Mouse (Mus musculus): ENCODE data around the gene Spryd4. TPM values are rescaled to one million over a fixed set of nuclear protein-coding genes. Genes with fewer than 3 reads are reported as not detected.

Spryd4 gene
- polyA plus RNA-seq, 1 experiment from 2014 or later, result 41.4 TPM

GRCm38 (mm10) chr10:128231697-128232419 lies 20.3 kb upstream of the Spryd4 start, which contains the start of gene Timeless:
Timeless (plus strand) TSS chr10:128232065.
- Histone ChIP-seq H3K4me2 (peak within 1 kb of the TSS; percentile 70), H3K4me3 (ENCODE audit: low read depth, low read length) (peak within 1 kb of the TSS; percentile 83), H3K9me3 (replicated peaks; ENCODE audit: control insufficient read depth, low read length) (no peaks in the 10 kb centered on the region), H3K27me3 (ENCODE audit: control insufficient read depth, insufficient read depth, low read length) (no peaks in the 10 kb centered on the region), H3K36me3 (ENCODE audit: control insufficient read depth, insufficient read depth, low read length) (no peaks in the 10 kb centered on the region), H3K27ac (ENCODE audit: low read depth, low read length) (peak within 1 kb of the TSS; percentile 88), H3K4me1 (ENCODE audit: control insufficient read depth, insufficient read depth, low read length) (peaks cover 9% of the 10 kb centered on the region), H3K9ac (ENCODE audit: low read depth, low read length) (peak within 1 kb of the TSS; percentile 95)
- ATAC-seq (replicated peaks; ENCODE audit: insufficient number of reproducible peaks, low FRiP score, low TSS enrichment), result peak; percentile 92
- under 1% methylated on average over 55 of the region's 58 CpGs for WGBS (ENCODE audit: insufficient replicate concordance)

DNA sequence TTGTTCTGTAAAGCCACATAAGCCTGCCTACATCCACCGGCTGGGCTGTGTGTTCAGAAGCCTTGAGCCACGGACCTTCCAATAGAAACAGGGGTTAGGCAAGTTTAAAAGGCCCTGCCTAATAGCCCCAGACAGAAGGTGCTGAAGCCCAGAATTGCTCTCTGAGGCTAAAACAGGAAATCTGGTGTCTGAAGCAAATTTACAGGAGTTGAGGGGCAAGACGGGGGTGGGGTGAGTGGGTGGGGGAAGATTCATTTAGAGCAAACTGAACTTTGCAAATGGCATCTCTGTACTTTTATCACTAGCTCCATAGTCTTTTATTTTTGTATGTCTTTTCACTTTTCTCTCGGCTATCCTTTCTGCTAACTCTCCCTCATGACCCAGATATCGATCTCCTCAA lies 19.5 kb upstream of the Spryd4 start:
- H3K4me1 ChIP-seq (ENCODE audit: control insufficient read depth, insufficient read depth, low read length), result peaks cover 9% of the 10 kb centered on the region
- peak overlapping the region; percentile 83 for H3K4me3 ChIP-seq (ENCODE audit: low read depth, low read length)
- H3K27ac ChIP-seq (ENCODE audit: low read depth, low read length), result peak overlapping the region; percentile 88
- no peaks in the 10 kb centered on the region for H3K9me3 ChIP-seq (replicated peaks; ENCODE audit: control insufficient read depth, low read length)
- WGBS (ENCODE audit: insufficient replicate concordance), result 20% methylated on average over 5 of the region's 5 CpGs
- peak overlapping the region; percentile 95 for H3K9ac ChIP-seq (ENCODE audit: low read depth, low read length)
- H3K36me3 ChIP-seq (ENCODE audit: control insufficient read depth, insufficient read depth, low read length), result no peaks in the 10 kb centered on the region
- H3K4me2 ChIP-seq, result peak overlapping the region; percentile 70
- no peak for ATAC-seq (replicated peaks; ENCODE audit: insufficient number of reproducible peaks, low FRiP score, low TSS enrichment)
- no peaks in the 10 kb centered on the region for H3K27me3 ChIP-seq (ENCODE audit: control insufficient read depth, insufficient read depth, low read length)

GRCm38 (mm10) chr10:128230582-128230981 lies 19.0 kb upstream of the Spryd4 start:
- Histone ChIP-seq H3K4me1 (ENCODE audit: control insufficient read depth, insufficient read depth, low read length) (peaks cover 9% of the 10 kb centered on the region), H3K9me3 (replicated peaks; ENCODE audit: control insufficient read depth, low read length) (no peaks in the 10 kb centered on the region), H3K4me2 (no peak overlapping the region; the same call in 1 of the 2 replicates), H3K9ac (ENCODE audit: low read depth, low read length) (0 out of 2 replicates have a peak overlapping the region, but pooled peaks have one; percentile 95), H3K4me3 (ENCODE audit: low read depth, low read length) (no peak overlapping the region), H3K27me3 (ENCODE audit: control insufficient read depth, insufficient read depth, low read length) (no peaks in the 10 kb centered on the region), H3K36me3 (ENCODE audit: control insufficient read depth, insufficient read depth, low read length) (no peaks in the 10 kb centered on the region), H3K27ac (ENCODE audit: low read depth, low read length) (no peak overlapping the region)
- no peak for ATAC-seq (replicated peaks; ENCODE audit: insufficient number of reproducible peaks, low FRiP score, low TSS enrichment)
- 83% methylated on average over 12 of the region's 12 CpGs for WGBS (ENCODE audit: insufficient replicate concordance)

- H3K4me2 ChIP-seq, result no peak overlapping the region
- H3K9me3 ChIP-seq (replicated peaks; ENCODE audit: control insufficient read depth, low read length), result no peaks in the 10 kb centered on the region
- H3K36me3 ChIP-seq (ENCODE audit: control insufficient read depth, insufficient read depth, low read length), result no peaks in the 10 kb centered on the region
- H3K27me3 ChIP-seq (ENCODE audit: control insufficient read depth, insufficient read depth, low read length), result no peaks in the 10 kb centered on the region
- H3K9ac ChIP-seq (ENCODE audit: low read depth, low read length), result no peak overlapping the region
- no peak for ATAC-seq (replicated peaks; ENCODE audit: insufficient number of reproducible peaks, low FRiP score, low TSS enrichment)
- H3K4me3 ChIP-seq (ENCODE audit: low read depth, low read length), result no peak overlapping the region
- peaks cover 10% of the 10 kb centered on the region; the same call in 1 of the 2 replicates for H3K4me1 ChIP-seq (ENCODE audit: control insufficient read depth, insufficient read depth, low read length)
- WGBS (ENCODE audit: insufficient replicate concordance), result 89% methylated on average over 8 of the region's 8 CpGs
- H3K27ac ChIP-seq (ENCODE audit: low read depth, low read length), result no peak overlapping the region
These were observed 16.4 kb upstream of the Spryd4 start for GRCm38 (mm10) chr10:128228009-128228408.

DNA sequence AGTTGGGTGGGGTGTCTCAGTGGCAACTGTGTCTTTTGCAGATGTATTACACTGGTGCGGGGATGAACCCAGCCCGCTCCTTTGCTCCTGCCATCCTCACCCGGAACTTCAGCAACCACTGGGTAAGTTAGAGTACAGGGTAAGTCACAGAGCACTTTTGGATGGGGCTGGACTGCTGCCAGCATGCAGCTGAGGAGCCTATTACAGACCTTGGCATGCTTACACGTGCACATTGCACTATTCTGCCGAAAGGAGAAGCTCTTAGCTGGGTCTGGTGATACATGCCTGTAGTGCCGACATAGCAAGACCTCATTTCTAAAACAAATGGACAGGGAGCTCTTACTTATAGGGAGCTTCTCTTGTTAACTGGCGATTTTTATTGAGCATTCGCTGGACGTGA lies 16.0 kb upstream of the Spryd4 start:
- no peak for ATAC-seq (replicated peaks; ENCODE audit: insufficient number of reproducible peaks, low FRiP score, low TSS enrichment)
- no peak overlapping the region for H3K27ac ChIP-seq (ENCODE audit: low read depth, low read length)
- H3K27me3 ChIP-seq (ENCODE audit: control insufficient read depth, insufficient read depth, low read length), result no peaks in the 10 kb centered on the region
- no peaks in the 10 kb centered on the region for H3K36me3 ChIP-seq (ENCODE audit: control insufficient read depth, insufficient read depth, low read length)
- H3K4me1 ChIP-seq (ENCODE audit: control insufficient read depth, insufficient read depth, low read length), result peaks cover 10% of the 10 kb centered on the region; the same call in 1 of the 2 replicates
- no peak overlapping the region for H3K4me3 ChIP-seq (ENCODE audit: low read depth, low read length)
- H3K9me3 ChIP-seq (replicated peaks; ENCODE audit: control insufficient read depth, low read length), result no peaks in the 10 kb centered on the region
- 75% methylated on average over 9 of the region's 9 CpGs for WGBS (ENCODE audit: insufficient replicate concordance)
- H3K9ac ChIP-seq (ENCODE audit: low read depth, low read length), result no peak overlapping the region
- no peak overlapping the region for H3K4me2 ChIP-seq

DNA sequence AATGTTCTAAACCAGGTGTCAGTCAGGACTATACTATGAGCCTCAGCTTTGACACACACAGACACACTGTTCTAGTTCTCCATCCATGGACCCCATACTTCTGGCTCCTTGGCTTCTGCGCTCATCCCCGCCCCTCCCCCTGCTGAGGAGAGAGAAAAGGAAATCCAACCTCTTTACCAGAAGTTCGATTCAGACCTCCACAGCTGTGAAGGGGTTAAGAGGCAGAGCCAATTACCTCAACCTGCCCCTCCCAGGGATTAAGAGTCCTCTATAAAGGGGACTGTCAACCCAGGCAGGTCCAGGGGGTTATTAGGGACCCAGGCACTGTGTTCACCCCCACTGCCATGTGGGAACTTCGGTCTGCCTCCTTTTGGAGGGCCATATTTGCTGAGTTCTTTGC lies 13.9 kb upstream of the Spryd4 start, which contains the start of gene Mip:
Mip (plus strand) TSS at position 301 of the 400 bp plus-strand sequence.
- Histone ChIP-seq H3K4me3 (ENCODE audit: low read depth, low read length) (no peak within 1 kb of the TSS), H3K9me3 (replicated peaks; ENCODE audit: control insufficient read depth, low read length) (no peaks in the 10 kb centered on the region), H3K4me2 (no peak within 1 kb of the TSS), H3K36me3 (ENCODE audit: control insufficient read depth, insufficient read depth, low read length) (no peaks in the 10 kb centered on the region), H3K27ac (ENCODE audit: low read depth, low read length) (no peak within 1 kb of the TSS), H3K4me1 (ENCODE audit: control insufficient read depth, insufficient read depth, low read length) (peaks cover 4% of the 10 kb centered on the region; the same call in 1 of the 2 replicates), H3K27me3 (ENCODE audit: control insufficient read depth, insufficient read depth, low read length) (no peaks in the 10 kb centered on the region), H3K9ac (ENCODE audit: low read depth, low read length) (no peak within 1 kb of the TSS)
- 51% methylated on average over 4 of the region's 4 CpGs for WGBS (ENCODE audit: insufficient replicate concordance)
- ATAC-seq (replicated peaks; ENCODE audit: insufficient number of reproducible peaks, low FRiP score, low TSS enrichment), result no peak

GRCm38 (mm10) chr10:128225064-128225463 lies 13.5 kb upstream of the Spryd4 start:
- no peak for ATAC-seq (replicated peaks; ENCODE audit: insufficient number of reproducible peaks, low FRiP score, low TSS enrichment)
- no peaks in the 10 kb centered on the region for H3K9me3 ChIP-seq (replicated peaks; ENCODE audit: control insufficient read depth, low read length)
- H3K4me1 ChIP-seq (ENCODE audit: control insufficient read depth, insufficient read depth, low read length), result peaks cover 4% of the 10 kb centered on the region; the same call in 1 of the 2 replicates
- 42% methylated on average over 5 of the region's 5 CpGs for whole genome bisulfite sequencing (ENCODE audit: insufficient replicate concordance)
- H3K4me2 ChIP-seq, result no peak overlapping the region
- H3K27me3 ChIP-seq (ENCODE audit: control insufficient read depth, insufficient read depth, low read length), result no peaks in the 10 kb centered on the region
- no peak overlapping the region for H3K9ac ChIP-seq (ENCODE audit: low read depth, low read length)
- no peaks in the 10 kb centered on the region for H3K36me3 ChIP-seq (ENCODE audit: control insufficient read depth, insufficient read depth, low read length)
- H3K4me3 ChIP-seq (ENCODE audit: low read depth, low read length), result no peak overlapping the region
- H3K27ac ChIP-seq (ENCODE audit: low read depth, low read length), result no peak overlapping the region

DNA sequence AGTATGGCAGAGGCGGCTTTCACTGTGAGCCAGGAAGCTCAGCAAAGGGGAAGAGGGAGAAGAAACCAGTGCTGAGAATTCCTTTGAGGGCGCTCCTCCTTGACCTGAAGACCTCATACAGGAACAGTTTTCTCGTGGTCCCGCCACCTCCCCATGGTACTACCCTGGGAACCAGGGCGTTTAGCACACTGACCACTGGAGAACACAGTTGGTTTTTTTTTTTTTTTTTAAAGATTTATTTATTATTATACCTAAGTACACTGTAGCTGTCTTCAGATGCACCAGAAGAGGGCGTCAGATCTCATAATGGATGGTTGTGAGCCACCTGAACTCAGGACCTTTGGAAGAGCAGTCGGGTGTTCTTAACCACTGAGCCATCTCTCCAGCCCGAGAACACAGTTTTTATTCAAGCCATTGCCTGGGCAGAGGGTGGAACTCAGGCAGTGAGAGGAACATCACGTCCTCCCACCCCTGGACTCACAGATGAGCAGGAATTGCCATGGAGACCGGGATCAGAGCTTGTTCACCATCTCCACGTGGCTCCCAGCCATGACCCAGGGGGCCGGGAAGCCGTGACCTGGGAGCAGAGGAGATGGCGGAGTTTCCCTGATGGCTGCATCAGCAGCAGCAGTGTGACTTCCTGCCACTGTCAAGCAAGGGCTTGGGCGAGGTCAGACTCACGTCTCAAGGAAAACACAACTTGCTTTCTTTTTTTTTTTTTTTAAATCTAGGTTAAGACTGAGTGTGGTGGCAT lies 10.1 kb upstream of the Spryd4 start:
- no peak for ATAC-seq (replicated peaks; ENCODE audit: insufficient number of reproducible peaks, low FRiP score, low TSS enrichment)
- no peak overlapping the region for H3K4me3 ChIP-seq (ENCODE audit: low read depth, low read length)
- H3K36me3 ChIP-seq (ENCODE audit: control insufficient read depth, insufficient read depth, low read length), result no peaks in the 10 kb centered on the region
- WGBS (ENCODE audit: insufficient replicate concordance), result 57% methylated on average over 16 of the region's 16 CpGs
- no peak overlapping the region for H3K9ac ChIP-seq (ENCODE audit: low read depth, low read length)
- no peaks in the 10 kb centered on the region for H3K27me3 ChIP-seq (ENCODE audit: control insufficient read depth, insufficient read depth, low read length)
- no peak overlapping the region for H3K27ac ChIP-seq (ENCODE audit: low read depth, low read length)
- H3K9me3 ChIP-seq (replicated peaks; ENCODE audit: control insufficient read depth, low read length), result no peaks in the 10 kb centered on the region
- H3K4me2 ChIP-seq, result no peak overlapping the region
- peaks cover 4% of the 10 kb centered on the region; the same call in 1 of the 2 replicates for H3K4me1 ChIP-seq (ENCODE audit: control insufficient read depth, insufficient read depth, low read length)
